Comparison of ENCODE assay signal across 23 mouse cellular contexts in the genomic region with DNA sequence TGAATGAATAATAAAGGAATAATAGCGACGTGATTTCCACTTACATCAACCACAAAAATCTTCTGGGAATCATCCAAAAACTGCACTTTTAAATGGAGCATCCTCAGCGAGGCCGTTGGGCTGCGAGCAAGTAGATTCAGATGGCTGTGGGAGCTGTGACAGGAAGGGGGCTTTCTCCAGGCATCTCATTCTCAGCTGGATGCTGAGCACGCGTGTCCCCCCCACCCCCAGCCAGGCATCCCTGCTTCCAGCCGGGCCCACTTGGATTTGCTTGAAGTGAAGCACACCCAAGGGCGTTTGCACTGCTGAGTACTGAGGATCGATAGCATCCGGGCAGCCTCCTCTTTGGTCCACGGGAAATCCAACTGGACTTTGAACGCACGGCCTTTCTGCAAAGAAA. TPM values are rescaled to one million over a fixed set of nuclear protein-coding genes. Genes with fewer than 3 reads are reported as not detected.
"Had no signal": no experiment of that assay in that cellular context is flagged by ENCODE, and none has a peak within 500 bp of the region (broad histone marks: within the 10 kb centered on the region; RNA-seq: fewer than 3 reads in every experiment).

A gene (minus strand): TSS at position 101 of the 400 bp plus-strand sequence.

- H3K27ac ChIP-seq: intestine, embryonic 15.5 days; left cerebral cortex, adult 2 months; liver, embryonic 13.5 days; midbrain, embryonic 10.5 days; midbrain, embryonic 13.5 days; neural tube, embryonic 13.5 days; stomach, embryonic 15.5 days had no signal

- ATAC-seq: intestine, embryonic 15.5 days; lung, postnatal 0 days; midbrain, embryonic 13.5 days; midbrain, embryonic 16.5 days had no signal

- H3K4me2 ChIP-seq: intestine, embryonic 15.5 days; liver, embryonic 13.5 days; lung, embryonic 14.5 days; midbrain, embryonic 13.5 days; neural tube, embryonic 13.5 days; stomach, embryonic 15.5 days had no signal

- H3K27me3 ChIP-seq: intestine, embryonic 15.5 days; liver, embryonic 13.5 days; midbrain, embryonic 13.5 days; neural tube, embryonic 13.5 days; stomach, embryonic 15.5 days had no signal

- H3K9ac ChIP-seq: intestine, embryonic 15.5 days; liver, embryonic 13.5 days; lung, embryonic 14.5 days; midbrain, embryonic 13.5 days; neural tube, embryonic 13.5 days; stomach, embryonic 15.5 days had no signal

- H3K36me3 ChIP-seq: intestine, embryonic 15.5 days; liver, embryonic 13.5 days; midbrain, embryonic 10.5 days; midbrain, embryonic 13.5 days; neural tube, embryonic 13.5 days; stomach, embryonic 15.5 days had no signal

- H3K4me3 ChIP-seq: intestine, embryonic 15.5 days; left cerebral cortex, adult 2 months; liver, embryonic 13.5 days; megakaryocyte, embryonic 14.5 days; midbrain, embryonic 10.5 days; midbrain, embryonic 13.5 days; myocyte; neural tube, embryonic 13.5 days; stomach, embryonic 15.5 days had no signal

- H3K4me1 ChIP-seq: intestine, embryonic 15.5 days; liver, embryonic 13.5 days; megakaryocyte, embryonic 14.5 days; midbrain, embryonic 10.5 days; midbrain, embryonic 13.5 days; neural tube, embryonic 13.5 days; stomach, embryonic 15.5 days had no signal

- DNase-seq: kidney, adult 11 months; kidney, adult 9 months; kidney, postnatal 14 days; layer of hippocampus, adult 9-11 months; liver, embryonic 13.5 days; lung, embryonic 14.5 days; spleen, adult 18-20 months; thymus, adult 2 months; thymus, postnatal 14 days; thymus, postnatal 4 days had no signal

- H3K9me3 ChIP-seq: intestine, embryonic 15.5 days; liver, embryonic 13.5 days; megakaryocyte, embryonic 14.5 days; midbrain, embryonic 10.5 days; midbrain, embryonic 13.5 days; neural tube, embryonic 13.5 days; stomach, embryonic 15.5 days had no signal

RNA-seq across cellular contexts. Expression of the gene that starts here (rescaled TPM):
- total RNA-seq: monocyte, adult 5-6 weeks; neutrophil, adult 5-6 weeks had no signal
- polyA plus RNA-seq: liver, embryonic 16.5 days; lung, postnatal 0 days; midbrain, embryonic 10.5 days; myocyte; stomach, embryonic 15.5 days had no signal
